Mouse (Mus musculus): ENCODE results near the gene Depdc5.
A peak's percentile ranks its signal among the peaks of the same experiment; 100 is the strongest.

GRCm38 (mm10) chr5:32934654-32935053 lies 71.2 kb downstream of the Depdc5 start:
- TF ChIP-seq CTCF (IDR thresholded peaks at IDR 0.05; ENCODE audit: extremely low read depth, insufficient read depth, low read length) = peak; percentile 24; the same call in 1 of the 2 replicates
- TF ChIP-seq POLR2A (IDR thresholded peaks at IDR 0.05; ENCODE audit: extremely low read depth, insufficient read depth, low read length) = no peak
